Mouse (Mus musculus) intestine, postnatal 0 days (tissue): ENCODE results near the gene Zmynd11. TPM values are rescaled to one million over a fixed set of nuclear protein-coding genes. Genes with fewer than 3 reads are reported as not detected.

ENCODE experiments used
- ATAC-seq: fragments of 200-750 bp; cut with Nextera tagmentation; 2 replicates; pipeline ENCODE4 v1.8.0; 2017; ENCODE audit warnings: mild to moderate bottlenecking, moderate TSS enrichment, moderate library complexity
- H3K27ac ChIP-seq: fragments of 300-500 bp; sonication (generic); 2 replicates; pipeline ENCODE4 v1.5.1; 2014; ENCODE audit warnings: mild to moderate bottlenecking, low read depth, low read length, moderate library complexity
- H3K27me3 ChIP-seq: fragments of 300-500 bp; sonication (generic); replicated peaks from 2 replicates; pipeline ENCODE4 v1.6.1; 2014; ENCODE audit warnings: low read length, mixed read lengths; ENCODE audit not compliant: control insufficient read depth, insufficient read depth
- H3K36me3 ChIP-seq: fragments of 300-500 bp; sonication (generic); 2 replicates; pipeline ENCODE4 v1.6.1; 2014; ENCODE audit warnings: mild to moderate bottlenecking, moderate library complexity; ENCODE audit not compliant: control insufficient read depth, insufficient read depth
- H3K4me1 ChIP-seq: fragments of 300-500 bp; sonication (generic); replicated peaks from 2 replicates; pipeline ENCODE4 v1.6.1; 2014; ENCODE audit warnings: antibody characterized with exemption, low read length, mixed read lengths; ENCODE audit not compliant: control insufficient read depth, insufficient read depth
- H3K4me2 ChIP-seq: fragments of 300-500 bp; sonication (generic); replicated peaks from 2 replicates; pipeline ENCODE4 v1.6.1; 2014; ENCODE audit warnings: low read depth, mild to moderate bottlenecking, moderate library complexity
- H3K4me3 ChIP-seq: fragments of 300-500 bp; sonication (generic); 2 replicates; pipeline ENCODE4 v1.5.1; 2014; ENCODE audit warnings: low read depth, low read length
- H3K9ac ChIP-seq: fragments of 300-500 bp; sonication (generic); 2 replicates; pipeline ENCODE4 v1.6.1; 2014; ENCODE audit warnings: mild to moderate bottlenecking, low read depth, low read length
- H3K9me3 ChIP-seq: fragments of 300-500 bp; sonication (generic); 2 replicates; pipeline ENCODE4 v1.6.1; 2016; ENCODE audit warnings: mixed run types; ENCODE audit not compliant: control insufficient read depth
- CTCF ChIP-seq: sonication (generic); IDR thresholded peaks from 2 replicates; pipeline ENCODE4 v1.5.1; 2016; ENCODE audit warnings: low read depth, mild to moderate bottlenecking, control low read depth, antibody characterized with exemption, moderate library complexity
- WGBS: fragments of 180-500 bp; shearing (Covaris S2); extraction: QIAGEN DNeasy Blood & Tissue Kit; methylation state at CpG from one replicate; pipeline ENCODE4 v1.1.7; 2014; 5-methylcytosine and 5-hydroxymethylcytosine counted together
- polyA plus RNA-seq: library from polyadenylated mRNA; unstranded; fragments of >200 nt; fragmentation: Nextera tagmentation; extraction: Ambion mirVana; gene quantifications from 2 replicates; pipeline ENCODE4 v1.2.1, GENCODE M21; 2015

Zmynd11 gene
- polyA plus RNA-seq, 1 experiment from 2014 or later = 45.2 TPM

DNA sequence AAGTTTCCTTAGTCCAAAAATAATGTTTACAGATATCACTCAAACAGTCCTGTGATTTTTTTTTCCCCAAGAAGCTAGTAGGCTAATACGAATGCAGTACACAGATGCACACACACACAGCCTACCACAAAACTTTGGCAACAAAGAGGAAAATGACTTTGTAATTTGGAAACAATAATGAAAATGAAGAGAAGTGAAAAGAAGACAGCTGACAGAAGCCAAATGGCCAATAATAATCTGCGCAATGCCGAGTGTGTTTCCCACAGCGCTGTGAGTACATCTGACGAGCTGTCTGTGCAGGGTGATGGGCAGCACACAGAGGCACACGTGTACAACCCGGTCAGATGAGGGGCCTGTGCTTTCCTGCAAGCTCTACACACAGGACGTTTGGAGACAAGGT, 58.4 kb downstream of the Zmynd11 start:
- no peak overlapping the region for H3K4me2 ChIP-seq
- H3K4me3 ChIP-seq = no peak overlapping the region
- 92% methylated on average over 8 of the region's 8 CpGs for WGBS
- no peak for ATAC-seq
- H3K36me3 ChIP-seq = no peaks in the 10 kb centered on the region
- H3K9ac ChIP-seq = no peak overlapping the region
- no peaks in the 10 kb centered on the region for H3K27me3 ChIP-seq
- no peaks in the 10 kb centered on the region for H3K4me1 ChIP-seq
- no peak for TF ChIP-seq CTCF
- H3K27ac ChIP-seq = no peak overlapping the region
- no peaks in the 10 kb centered on the region for H3K9me3 ChIP-seq

DNA sequence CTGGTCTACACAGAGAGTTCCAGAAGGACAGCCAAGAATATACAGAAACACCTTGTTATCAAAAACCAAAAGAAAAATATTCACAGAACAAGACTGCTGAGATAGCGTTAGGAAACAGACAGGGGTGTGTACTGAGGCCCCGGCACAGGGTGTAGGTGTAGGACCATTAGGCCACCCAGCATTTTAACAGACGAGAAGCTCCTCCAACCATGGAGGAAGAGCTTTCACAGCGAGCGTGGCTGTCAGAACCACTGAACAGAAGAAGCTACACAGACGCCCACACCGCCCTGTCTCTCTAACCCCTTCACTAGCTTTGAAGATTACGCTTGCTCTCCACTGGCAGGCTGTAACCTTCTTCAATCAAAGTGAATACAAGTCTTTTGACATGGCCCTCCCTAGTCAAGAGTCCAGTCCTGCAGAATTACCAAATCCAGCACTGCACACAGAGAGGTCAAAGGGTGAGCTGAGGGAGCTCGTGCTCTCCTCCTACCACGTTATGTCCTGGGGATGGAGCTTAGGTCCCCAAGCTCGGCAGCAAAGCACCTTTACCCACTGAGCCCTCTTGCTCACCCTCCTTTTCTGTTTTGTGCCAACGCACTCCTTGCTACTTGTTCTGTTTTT, 62.4 kb downstream of the Zmynd11 start:
- Histone ChIP-seq H3K4me2 (no peak overlapping the region), H3K4me1 (no peaks in the 10 kb centered on the region), H3K9ac (no peak overlapping the region), H3K27ac (no peak overlapping the region), H3K36me3 (no peaks in the 10 kb centered on the region), H3K9me3 (no peaks in the 10 kb centered on the region), H3K4me3 (no peak overlapping the region), H3K27me3 (no peaks in the 10 kb centered on the region)
- WGBS = 79% methylated on average over 12 of the region's 12 CpGs
- no peak for ATAC-seq
- TF ChIP-seq CTCF = no peak

DNA sequence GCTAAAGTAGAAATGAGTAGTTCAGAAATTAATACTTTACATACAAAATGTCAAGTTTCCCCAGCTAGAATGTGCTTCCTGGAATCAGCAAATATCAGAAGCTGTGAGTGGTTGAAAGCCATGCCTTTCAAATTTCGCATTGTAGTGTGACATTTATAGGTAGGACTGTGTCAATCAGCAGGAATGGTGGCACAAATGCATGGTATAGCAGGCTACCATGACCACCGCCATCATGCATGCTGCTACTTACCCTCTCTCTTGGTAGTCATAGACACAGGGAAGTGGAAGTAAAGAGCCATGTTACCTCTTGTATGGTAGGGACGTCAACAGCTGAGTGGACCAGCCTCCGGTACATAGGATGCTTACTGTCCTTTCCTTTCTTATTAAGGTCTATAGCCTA, 67.8 kb downstream of the Zmynd11 start:
- no peak for TF ChIP-seq CTCF
- ATAC-seq = no peak
- no peaks in the 10 kb centered on the region for H3K4me1 ChIP-seq
- H3K27me3 ChIP-seq = no peaks in the 10 kb centered on the region
- no peak overlapping the region for H3K4me2 ChIP-seq
- H3K27ac ChIP-seq = no peak overlapping the region
- no peak overlapping the region for H3K9ac ChIP-seq
- 97% methylated on average over 4 of the region's 4 CpGs for WGBS
- H3K4me3 ChIP-seq = no peak overlapping the region
- peaks cover 31% of the 10 kb centered on the region for H3K36me3 ChIP-seq
- no peaks in the 10 kb centered on the region for H3K9me3 ChIP-seq

DNA sequence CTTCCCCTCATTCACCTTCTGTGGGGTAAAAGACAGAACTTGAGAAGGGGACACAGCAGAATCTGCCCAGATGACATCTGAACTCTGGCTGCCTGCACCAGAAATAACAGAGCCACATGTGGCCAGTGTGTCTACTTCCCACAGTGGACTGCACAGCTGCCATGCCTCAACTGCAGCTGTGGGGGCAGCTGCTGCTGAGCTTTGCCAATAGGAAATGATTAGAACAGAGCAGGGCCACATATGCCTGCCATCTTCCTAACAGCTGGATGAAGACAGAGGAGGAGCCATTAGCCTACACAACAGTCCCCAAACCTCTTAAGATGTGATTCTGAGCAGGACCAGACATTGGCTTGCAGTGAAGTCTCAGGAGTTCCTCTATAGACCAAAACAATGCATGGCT, 69.3 kb downstream of the Zmynd11 start:
- Histone ChIP-seq H3K4me3 (no peak overlapping the region), H3K27ac (no peak overlapping the region), H3K9ac (no peak overlapping the region), H3K27me3 (no peaks in the 10 kb centered on the region), H3K36me3 (peaks cover 44% of the 10 kb centered on the region), H3K4me1 (no peaks in the 10 kb centered on the region), H3K4me2 (no peak overlapping the region), H3K9me3 (no peaks in the 10 kb centered on the region)
- TF ChIP-seq CTCF = no peak
- no peak for ATAC-seq

DNA sequence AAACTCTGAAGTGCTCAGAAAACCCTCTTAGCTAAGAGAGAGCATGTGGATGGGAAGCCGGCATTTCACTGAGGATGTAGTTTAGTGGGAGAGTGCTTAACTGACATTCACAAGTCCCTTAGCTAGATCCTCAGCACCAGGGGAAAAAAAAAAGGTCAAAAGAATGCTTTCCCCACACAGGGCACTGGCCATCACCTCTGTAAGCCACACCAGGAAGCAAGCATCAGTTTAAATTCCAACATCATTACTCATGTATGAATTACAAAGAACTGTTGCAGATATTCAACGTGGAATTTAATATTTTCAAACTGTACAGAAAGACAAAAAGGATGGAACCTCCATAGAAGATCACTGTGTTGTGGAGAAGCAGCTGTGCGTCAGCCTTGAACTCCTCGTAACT, 69.7 kb downstream of the Zmynd11 start:
- 78% methylated on average over 4 of the region's 4 CpGs for whole genome bisulfite sequencing
- H3K27ac ChIP-seq = no peak overlapping the region
- H3K4me1 ChIP-seq = no peaks in the 10 kb centered on the region
- no peak for ATAC-seq
- H3K9ac ChIP-seq = no peak overlapping the region
- no peaks in the 10 kb centered on the region for H3K27me3 ChIP-seq
- H3K4me2 ChIP-seq = no peak overlapping the region
- H3K9me3 ChIP-seq = no peaks in the 10 kb centered on the region
- no peak overlapping the region for H3K4me3 ChIP-seq
- peaks cover 48% of the 10 kb centered on the region for H3K36me3 ChIP-seq
- TF ChIP-seq CTCF = no peak

DNA sequence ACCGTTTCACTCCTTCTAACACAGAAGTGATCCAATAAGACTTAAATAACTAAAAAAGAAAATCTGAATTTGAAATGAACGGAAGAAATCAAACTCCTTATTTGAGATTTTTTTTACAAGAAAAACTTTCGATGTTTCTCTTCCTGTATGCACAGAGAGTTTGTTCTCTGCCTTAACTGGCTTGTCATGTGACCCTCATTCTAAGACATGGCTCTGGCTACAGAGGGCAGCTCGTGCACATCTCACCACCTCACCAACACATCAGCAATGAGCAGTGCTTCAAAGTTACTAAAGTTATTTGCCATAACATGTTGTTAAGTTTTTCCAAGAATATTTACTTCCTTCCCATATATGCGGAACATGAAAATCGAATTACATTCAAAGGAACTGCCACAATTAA, 70.5 kb downstream of the Zmynd11 start:
- TF ChIP-seq CTCF = no peak
- Histone ChIP-seq H3K9me3 (no peaks in the 10 kb centered on the region), H3K27ac (no peak overlapping the region), H3K4me3 (no peak overlapping the region), H3K36me3 (peaks cover 54% of the 10 kb centered on the region), H3K4me1 (no peaks in the 10 kb centered on the region), H3K27me3 (no peaks in the 10 kb centered on the region), H3K9ac (no peak overlapping the region), H3K4me2 (no peak overlapping the region)
- 89% methylated on average over 6 of the region's 6 CpGs for WGBS
- no peak for ATAC-seq

DNA sequence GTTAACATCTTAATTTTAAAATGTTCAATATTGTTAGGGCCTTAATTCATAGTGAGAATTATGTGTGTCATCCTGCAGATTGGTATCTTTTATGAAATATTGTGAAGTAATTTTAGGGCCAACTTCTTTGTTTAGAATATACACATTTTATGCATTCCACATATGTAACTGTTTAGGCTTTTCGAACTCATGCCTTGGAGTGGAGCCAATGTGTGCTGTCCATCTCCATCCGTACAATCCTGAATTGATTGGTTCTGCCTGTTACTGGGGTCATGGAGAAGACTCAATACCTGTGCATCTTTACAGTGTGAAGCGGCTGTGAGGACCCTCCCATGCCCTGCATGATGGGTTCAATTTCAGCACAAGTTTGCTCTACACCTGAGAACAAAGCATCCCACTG, 72.3 kb downstream of the Zmynd11 start:
- Histone ChIP-seq H3K4me3 (no peak overlapping the region), H3K27me3 (no peaks in the 10 kb centered on the region), H3K36me3 (peaks cover 70% of the 10 kb centered on the region), H3K9me3 (no peaks in the 10 kb centered on the region), H3K27ac (no peak overlapping the region), H3K4me2 (no peak overlapping the region), H3K9ac (no peak overlapping the region), H3K4me1 (no peaks in the 10 kb centered on the region)
- 68% methylated on average over 3 of the region's 3 CpGs for WGBS
- no peak for TF ChIP-seq CTCF
- ATAC-seq = no peak
